Mouse (Mus musculus) ES-Bruce4 (cell line): ENCODE data around the gene Trim39. TPM values are rescaled to one million over a fixed set of nuclear protein-coding genes. Genes with fewer than 3 reads are reported as not detected.

Experiments used
- H3K27ac ChIP-seq: 2 replicates; pipeline ENCODE4 v1.5.1; 2012; ENCODE audit warnings: low read length, inconsistent platforms; ENCODE audit not compliant: insufficient read depth
- H3K27me3 ChIP-seq: 2 replicates; pipeline ENCODE4 v1.6.1; 2012; ENCODE audit warnings: mild to moderate bottlenecking, low read length, inconsistent platforms; ENCODE audit not compliant: control insufficient read depth, poor library complexity, insufficient read depth, severe bottlenecking
- H3K36me3 ChIP-seq: 2 replicates; pipeline ENCODE4 v1.6.1; 2012; ENCODE audit warnings: inconsistent platforms, mild to moderate bottlenecking, low read length, moderate library complexity; ENCODE audit not compliant: control insufficient read depth, poor library complexity, insufficient read depth, severe bottlenecking
- H3K4me1 ChIP-seq: one replicate; pipeline ENCODE4 v1.8.1; 2011; ENCODE audit warnings: low read length; ENCODE audit not compliant: control insufficient read depth, insufficient read depth
- H3K4me3 ChIP-seq: 2 replicates; pipeline ENCODE4 v1.5.1; 2011; ENCODE audit warnings: low read depth, mild to moderate bottlenecking, low read length
- H3K9ac ChIP-seq: 2 replicates; pipeline ENCODE4 v1.6.1; 2012; ENCODE audit warnings: low read depth, mild to moderate bottlenecking, inconsistent platforms; ENCODE audit not compliant: poor library complexity, severe bottlenecking
- H3K9me3 ChIP-seq: replicated peaks from 2 replicates; pipeline ENCODE4 v1.6.1; 2012; ENCODE audit warnings: mild to moderate bottlenecking, low read length, inconsistent platforms; ENCODE audit not compliant: control insufficient read depth, poor library complexity, insufficient read depth, severe bottlenecking
- CTCF ChIP-seq: IDR thresholded peaks from one replicate; pipeline ENCODE4 v1.8.1; 2011; ENCODE audit warnings: low read depth, low read length
- EP300 ChIP-seq: IDR thresholded peaks from 2 replicates; pipeline ENCODE4 v1.6.1; 2011; ENCODE audit warnings: low read depth, low read length; ENCODE audit not compliant: insufficient read depth
- POLR2A ChIP-seq: IDR thresholded peaks from one replicate; pipeline ENCODE4 v1.8.1; 2011; ENCODE audit warnings: low read length; ENCODE audit not compliant: insufficient read depth
- polyA plus RNA-seq: library from polyadenylated mRNA; stranded (reverse); fragments of >200 nt; gene quantifications from 2 replicates; pipeline ENCODE4 v1.2.4, GENCODE M21; 2011; ENCODE audit warnings: low read depth; ENCODE audit not compliant: missing spikeins, insufficient read depth, insufficient read length

Trim39 gene
- polyA plus RNA-seq, 1 experiment = 15.5 TPM

- TF ChIP-seq EP300 (no peak), POLR2A (no peak), CTCF (no peak)
- H3K27ac ChIP-seq = no peak within 1 kb of the TSS
- H3K27me3 ChIP-seq = no peaks in the 10 kb centered on the region
- H3K36me3 ChIP-seq = no peaks in the 10 kb centered on the region; the same call in 1 of the 2 replicates
- H3K9me3 ChIP-seq = peaks cover 3% of the 10 kb centered on the region; the same call in 1 of the 2 replicates
- H3K9ac ChIP-seq = no peak within 1 kb of the TSS
- H3K4me3 ChIP-seq = no peak within 1 kb of the TSS
- H3K4me1 ChIP-seq = no peaks in the 10 kb centered on the region
These were observed 14.3 kb upstream of the Trim39 start, which contains the start of gene H2-M10.2 for GRCm38 (mm10) chr17:36286390-36286789. Gene H2-M10.2 (minus strand): TSS chr17:36286490.

- Histone ChIP-seq H3K27me3 (no peaks in the 10 kb centered on the region), H3K36me3 (peaks cover 14% of the 10 kb centered on the region), H3K9ac (no peak overlapping the region), H3K27ac (no peak overlapping the region), H3K9me3 (peaks cover 3% of the 10 kb centered on the region; the same call in 1 of the 2 replicates), H3K4me1 (no peaks in the 10 kb centered on the region), H3K4me3 (no peak overlapping the region)
- no peak for TF ChIP-seq EP300
- no peak for TF ChIP-seq POLR2A
- TF ChIP-seq CTCF = no peak
These were observed 9.6 kb upstream of the Trim39 start for GRCm38 (mm10) chr17:36281521-36282245.

- Histone ChIP-seq H3K36me3 (peaks cover 4% of the 10 kb centered on the region; the same call in 1 of the 2 replicates), H3K27me3 (no peaks in the 10 kb centered on the region), H3K27ac (no peak overlapping the region), H3K9ac (no peak overlapping the region), H3K9me3 (no peaks in the 10 kb centered on the region), H3K4me3 (no peak overlapping the region), H3K4me1 (no peaks in the 10 kb centered on the region)
- TF ChIP-seq POLR2A = no peak
These were observed 2.7 kb upstream of the Trim39 start for GRCm38 (mm10) chr17:36274776-36275175.

GRCm38 (mm10) chr17:36273796-36274195 lies 1.7 kb upstream of the Trim39 start:
- H3K9ac ChIP-seq = no peak overlapping the region
- H3K9me3 ChIP-seq = no peaks in the 10 kb centered on the region
- no peaks in the 10 kb centered on the region for H3K27me3 ChIP-seq
- H3K4me3 ChIP-seq = no peak overlapping the region
- TF ChIP-seq EP300 (no peak), CTCF (no peak), POLR2A (no peak)
- H3K4me1 ChIP-seq = no peaks in the 10 kb centered on the region
- no peak overlapping the region for H3K27ac ChIP-seq
- H3K36me3 ChIP-seq = peaks cover 2% of the 10 kb centered on the region; the same call in 1 of the 2 replicates

GRCm38 (mm10) chr17:36272643-36273366 lies 758 bp upstream of the Trim39 start:
- H3K9ac ChIP-seq = no peak overlapping the region
- no peaks in the 10 kb centered on the region for H3K9me3 ChIP-seq
- no peaks in the 10 kb centered on the region for H3K27me3 ChIP-seq
- no peak overlapping the region for H3K27ac ChIP-seq
- TF ChIP-seq EP300 (no peak), POLR2A (no peak), CTCF (no peak)
- H3K4me1 ChIP-seq = no peaks in the 10 kb centered on the region
- H3K36me3 ChIP-seq = 0 out of 2 replicates have a peak, but pooled peaks cover under 1% of the 10 kb centered on the region
- no peak overlapping the region; the same call in 1 of the 2 replicates for H3K4me3 ChIP-seq

- Histone ChIP-seq H3K4me3 (peak overlapping the region; percentile 88), H3K9me3 (no peaks in the 10 kb centered on the region), H3K27ac (no peak overlapping the region), H3K9ac (peak overlapping the region; percentile 92), H3K4me1 (no peaks in the 10 kb centered on the region), H3K36me3 (peaks cover 11% of the 10 kb centered on the region), H3K27me3 (no peaks in the 10 kb centered on the region)
- TF ChIP-seq CTCF (no peak), EP300 (0 out of 2 replicates have a peak, but pooled peaks have one; percentile 6), POLR2A (no peak)
These were observed 976 bp downstream of the Trim39 start for GRCm38 (mm10) chr17:36270956-36271585.
